Mouse (Mus musculus): ENCODE measurements around the gene Tango6. TPM values are rescaled to one million over a fixed set of nuclear protein-coding genes. Genes with fewer than 3 reads are reported as not detected.
A peak's percentile ranks its signal among the peaks of the same experiment; 100 is the strongest.

The Tango6 gene
- total and polyA plus RNA-seq, 2 experiments from 2014 or later, result 3.0 to 6.1 TPM

DNA sequence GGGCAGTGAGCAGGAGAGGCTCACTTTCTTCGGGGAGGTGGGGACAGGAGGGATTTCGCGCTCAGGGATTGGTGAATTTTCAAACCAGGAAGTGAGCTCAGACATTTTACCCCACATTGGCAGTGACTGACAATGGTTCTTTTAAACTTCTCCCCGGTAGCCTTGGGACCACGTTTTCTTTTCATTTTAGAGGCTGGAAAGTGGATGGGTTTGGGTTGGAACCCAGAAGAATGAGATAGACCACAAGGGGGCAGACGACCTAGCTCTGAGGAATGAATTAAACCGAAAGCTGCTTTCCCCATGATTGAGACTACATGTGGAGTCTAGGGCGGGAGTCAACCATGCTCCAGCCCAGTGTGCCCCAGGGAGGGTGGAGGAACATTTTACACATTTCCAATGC lies 8.0 kb upstream of the Tango6 start:
- Histone ChIP-seq H3K4me3 (ENCODE audit: low read depth, low read length) (no peak overlapping the region), H3K4me1 (ENCODE audit: insufficient read depth, low read length) (no peaks in the 10 kb centered on the region), H3K9me3 (ENCODE audit: low read length) (no peaks in the 10 kb centered on the region), H3K36me3 (ENCODE audit: insufficient read depth, low read length) (no peaks in the 10 kb centered on the region), H3K9ac (replicated peaks; ENCODE audit: low read length, poor library complexity, severe bottlenecking) (no peak overlapping the region), H3K4me2 (ENCODE audit: low read depth, low read length, poor library complexity, severe bottlenecking) (no peak overlapping the region), H3K27ac (ENCODE audit: low read depth, low read length) (no peak overlapping the region), H3K27me3 (ENCODE audit: insufficient read depth, low read length) (no peaks in the 10 kb centered on the region)
- no peak for ATAC-seq (ENCODE audit: low FRiP score)
- 76% methylated on average over 8 of the region's 8 CpGs for WGBS
- peak; percentile 47 for TF ChIP-seq CTCF (IDR thresholded peaks at IDR 0.05)
- DNase-seq (ENCODE audit: low spot score), result no peak

DNA sequence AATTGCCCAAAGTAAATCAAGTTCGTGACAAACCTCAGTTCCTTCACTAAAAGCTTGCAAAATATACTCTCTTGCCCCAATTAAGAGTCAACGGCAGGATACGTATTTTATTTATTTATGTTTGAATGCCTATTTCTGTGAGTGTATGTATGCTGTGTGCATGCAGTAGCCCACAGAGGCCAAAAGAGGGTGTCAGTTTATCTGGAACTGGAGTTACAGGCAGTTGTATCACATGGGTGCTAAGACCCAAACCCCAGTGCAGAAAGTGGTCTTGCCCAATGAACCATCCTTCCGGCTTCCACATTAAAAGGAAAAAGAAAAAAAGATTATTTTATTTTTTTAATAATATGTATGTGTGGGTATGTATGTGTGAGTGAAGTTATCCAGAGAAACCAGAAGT lies 1.5 kb downstream of the Tango6 start:
- H3K9me3 ChIP-seq (ENCODE audit: low read length), result no peaks in the 10 kb centered on the region

GRCm38 (mm10) chr8:106687479-106687878 lies 4.6 kb downstream of the Tango6 start:
- peak; percentile 87 for DNase-seq (ENCODE audit: low spot score)
- H3K4me1 ChIP-seq (ENCODE audit: insufficient read depth, low read length), result no peaks in the 10 kb centered on the region
- no peaks in the 10 kb centered on the region for H3K36me3 ChIP-seq (ENCODE audit: insufficient read depth, low read length)
- TF ChIP-seq CTCF (IDR thresholded peaks at IDR 0.05), result peak; percentile 87
- WGBS, result 2% methylated on average over 4 of the region's 4 CpGs
- H3K27me3 ChIP-seq (ENCODE audit: insufficient read depth, low read length), result no peaks in the 10 kb centered on the region
- no peak overlapping the region for H3K4me2 ChIP-seq (ENCODE audit: low read depth, low read length, poor library complexity, severe bottlenecking)
- no peak overlapping the region for H3K4me3 ChIP-seq (ENCODE audit: low read depth, low read length)
- no peak overlapping the region for H3K9ac ChIP-seq (replicated peaks; ENCODE audit: low read length, poor library complexity, severe bottlenecking)
- no peaks in the 10 kb centered on the region for H3K9me3 ChIP-seq (ENCODE audit: low read length)
- peak; percentile 47; the same call in 1 of the 2 replicates for ATAC-seq (ENCODE audit: low FRiP score)
- H3K27ac ChIP-seq (ENCODE audit: low read depth, low read length), result no peak overlapping the region

More for the DNA sequence above, 1.5 kb downstream of the Tango6 start:
- H3K36me3 ChIP-seq (ENCODE audit: insufficient read depth, low read length), result no peaks in the 10 kb centered on the region
- no peak overlapping the region for H3K9ac ChIP-seq (replicated peaks; ENCODE audit: low read length, poor library complexity, severe bottlenecking)
- no peaks in the 10 kb centered on the region for H3K4me1 ChIP-seq (ENCODE audit: insufficient read depth, low read length)
- ATAC-seq (ENCODE audit: low FRiP score) (no peak), DNase-seq (ENCODE audit: low spot score) (no peak)
- no peak overlapping the region for H3K4me3 ChIP-seq (ENCODE audit: low read depth, low read length)
- no peak; the same call in 1 of the 2 replicates for TF ChIP-seq CTCF (IDR thresholded peaks at IDR 0.05)
- no peak overlapping the region for H3K27ac ChIP-seq (ENCODE audit: low read depth, low read length)
- no peaks in the 10 kb centered on the region for H3K27me3 ChIP-seq (ENCODE audit: insufficient read depth, low read length)
- H3K4me2 ChIP-seq (ENCODE audit: low read depth, low read length, poor library complexity, severe bottlenecking), result no peak overlapping the region
- 94% methylated on average over 4 of the region's 4 CpGs for WGBS

- Histone ChIP-seq H3K9ac (replicated peaks; ENCODE audit: low read length, poor library complexity, severe bottlenecking) (no peak overlapping the region), H3K4me1 (ENCODE audit: insufficient read depth, low read length) (no peaks in the 10 kb centered on the region), H3K4me3 (ENCODE audit: low read depth, low read length) (no peak overlapping the region), H3K36me3 (ENCODE audit: insufficient read depth, low read length) (peaks cover 15% of the 10 kb centered on the region), H3K9me3 (ENCODE audit: low read length) (no peaks in the 10 kb centered on the region), H3K4me2 (ENCODE audit: low read depth, low read length, poor library complexity, severe bottlenecking) (no peak overlapping the region), H3K27me3 (ENCODE audit: insufficient read depth, low read length) (no peaks in the 10 kb centered on the region), H3K27ac (ENCODE audit: low read depth, low read length) (no peak overlapping the region)
- ATAC-seq (ENCODE audit: low FRiP score) (no peak), DNase-seq (ENCODE audit: low spot score) (no peak)
- no peak for TF ChIP-seq CTCF (IDR thresholded peaks at IDR 0.05)
- 88% methylated on average over 3 of the region's 3 CpGs for WGBS
These were observed 14.9 kb downstream of the Tango6 start for GRCm38 (mm10) chr8:106697748-106698248.

GRCm38 (mm10) chr8:106699588-106699987 lies 16.7 kb downstream of the Tango6 start:
- Histone ChIP-seq H3K9me3 (ENCODE audit: low read length) (no peaks in the 10 kb centered on the region), H3K4me2 (ENCODE audit: low read depth, low read length, poor library complexity, severe bottlenecking) (no peak overlapping the region), H3K36me3 (ENCODE audit: insufficient read depth, low read length) (peaks cover 15% of the 10 kb centered on the region), H3K4me3 (ENCODE audit: low read depth, low read length) (no peak overlapping the region), H3K27ac (ENCODE audit: low read depth, low read length) (no peak overlapping the region), H3K27me3 (ENCODE audit: insufficient read depth, low read length) (no peaks in the 10 kb centered on the region), H3K9ac (replicated peaks; ENCODE audit: low read length, poor library complexity, severe bottlenecking) (no peak overlapping the region), H3K4me1 (ENCODE audit: insufficient read depth, low read length) (no peaks in the 10 kb centered on the region)
- TF ChIP-seq CTCF (IDR thresholded peaks at IDR 0.05), result peak; percentile 90
- ATAC-seq (ENCODE audit: low FRiP score) (no peak), DNase-seq (ENCODE audit: low spot score) (peak; percentile 76)
- 83% methylated on average over 5 of the region's 5 CpGs for WGBS

GRCm38 (mm10) chr8:106700131-106700530 lies 17.3 kb downstream of the Tango6 start:
- H3K27ac ChIP-seq (ENCODE audit: low read depth, low read length), result no peak overlapping the region
- no peak overlapping the region for H3K9ac ChIP-seq (replicated peaks; ENCODE audit: low read length, poor library complexity, severe bottlenecking)
- WGBS, result 95% methylated on average over 6 of the region's 6 CpGs
- ATAC-seq (ENCODE audit: low FRiP score) (no peak), DNase-seq (ENCODE audit: low spot score) (no peak)
- no peaks in the 10 kb centered on the region for H3K27me3 ChIP-seq (ENCODE audit: insufficient read depth, low read length)
- no peak overlapping the region for H3K4me3 ChIP-seq (ENCODE audit: low read depth, low read length)
- no peak for TF ChIP-seq CTCF (IDR thresholded peaks at IDR 0.05)
- no peaks in the 10 kb centered on the region for H3K9me3 ChIP-seq (ENCODE audit: low read length)
- no peaks in the 10 kb centered on the region for H3K4me1 ChIP-seq (ENCODE audit: insufficient read depth, low read length)
- H3K36me3 ChIP-seq (ENCODE audit: insufficient read depth, low read length), result peaks cover 15% of the 10 kb centered on the region
- no peak overlapping the region for H3K4me2 ChIP-seq (ENCODE audit: low read depth, low read length, poor library complexity, severe bottlenecking)
